Mouse (Mus musculus): ENCODE measurements at regions not wholly inside any gene's neighbourhood (a gene's known extent, or its start where the extent isn't known, plus 50 kb on each side); places are given as distances from the start of the nearest gene placed in this dataset.

DNA sequence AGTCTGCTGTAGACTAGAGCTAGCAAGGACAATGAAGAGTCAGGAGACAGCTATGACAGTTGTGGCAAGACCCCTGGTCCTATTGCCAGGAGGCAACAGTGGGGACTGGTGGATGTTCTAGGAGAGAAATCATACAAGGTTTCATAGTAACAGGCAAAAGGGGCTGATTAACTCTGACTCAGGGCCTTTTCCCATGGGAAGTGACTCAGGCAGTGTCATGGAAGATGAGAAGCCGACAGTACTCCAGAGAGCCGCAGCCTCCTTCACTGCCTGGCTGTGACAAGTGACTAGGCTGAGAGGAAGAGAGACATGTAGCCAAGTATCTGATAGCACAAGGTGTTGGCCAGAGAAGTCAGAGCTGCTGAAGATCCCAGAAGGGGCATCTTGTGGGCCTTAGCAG is 145.3 kb upstream of the Haao start:
- no peak for ATAC-seq (ENCODE audit: low FRiP score, low read depth)
- Histone ChIP-seq H3K4me1 (peaks cover 52% of the 10 kb centered on the region), H3K27ac (no peak overlapping the region), H3K9ac (no peak overlapping the region), H3K36me3 (no peaks in the 10 kb centered on the region), H3K27me3 (no peaks in the 10 kb centered on the region), H3K4me3 (no peak overlapping the region), H3K4me2 (replicated peaks) (no peak overlapping the region), H3K9me3 (no peaks in the 10 kb centered on the region)
- 80% methylated on average over 2 of the region's 2 CpGs for WGBS

DNA sequence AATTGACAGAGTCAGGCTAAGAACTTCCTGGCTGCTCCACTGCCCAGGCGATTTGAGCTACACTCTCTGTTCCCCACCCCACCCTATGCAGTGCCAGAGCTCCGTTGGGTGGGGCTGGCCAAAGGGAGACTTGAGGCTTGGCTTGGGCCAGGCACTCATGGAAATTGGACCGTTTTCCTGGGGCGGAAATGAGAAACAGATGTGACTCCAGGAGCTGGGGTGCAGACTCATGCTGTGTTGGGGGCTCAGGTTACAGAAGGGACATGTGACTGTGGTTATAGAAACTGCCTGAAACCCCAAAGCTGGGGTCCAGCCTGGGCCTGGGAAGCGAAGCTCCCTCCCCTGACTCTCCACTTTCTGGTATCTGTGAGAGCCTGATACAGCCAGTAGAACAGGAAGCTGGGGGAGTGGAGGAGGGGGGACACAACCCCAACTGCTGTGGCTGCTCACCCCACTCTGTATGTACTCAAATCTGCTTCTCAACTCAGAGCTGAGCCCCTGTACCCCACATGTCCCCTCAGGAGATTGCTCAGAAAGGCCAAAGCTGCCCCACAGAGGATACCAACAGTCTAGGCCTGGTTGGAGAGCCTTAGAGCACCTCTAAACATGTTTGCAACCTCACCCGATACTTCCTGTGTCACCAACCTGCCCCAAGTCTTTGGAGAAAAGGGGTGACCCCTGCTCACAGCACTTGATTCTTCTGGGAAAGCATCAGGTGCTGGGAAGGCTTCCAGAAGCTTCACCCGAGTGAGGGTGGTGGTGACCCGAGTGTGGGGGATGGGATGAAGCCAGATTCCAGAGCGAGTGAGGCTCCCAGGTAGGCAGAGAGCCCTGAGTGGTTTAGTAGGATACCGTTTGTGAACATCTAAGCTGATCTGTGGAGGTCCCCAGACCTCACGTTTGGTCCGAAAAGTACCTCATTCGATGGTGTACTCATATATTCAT is 142.9 kb upstream of the Haao start:
- 33% methylated on average over 13 of the region's 13 CpGs for WGBS
- H3K9ac ChIP-seq = peak overlapping the region; percentile 48
- no peak overlapping the region for H3K4me3 ChIP-seq

DNA sequence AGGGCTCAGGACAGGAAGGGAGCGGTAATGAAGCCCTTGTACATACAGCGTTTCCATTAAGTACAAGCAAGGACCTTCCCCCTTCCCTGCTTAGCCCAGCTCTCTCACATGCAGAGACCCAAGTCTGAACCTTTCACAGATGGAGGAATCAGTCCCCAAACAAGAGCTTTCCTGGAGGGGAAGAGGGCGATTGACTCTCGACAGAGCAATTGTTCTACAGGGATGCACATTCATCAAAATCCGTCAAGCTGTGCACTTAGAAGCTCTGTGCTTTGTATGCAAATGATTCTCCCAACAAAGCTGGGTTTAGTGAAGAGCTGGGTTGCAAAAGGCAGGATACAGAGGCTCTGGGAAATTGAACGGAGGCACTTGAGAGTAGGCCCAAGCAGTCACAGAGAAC is 141.1 kb upstream of the Haao start:
- Histone ChIP-seq H3K4me3 (no peak overlapping the region), H3K36me3 (no peaks in the 10 kb centered on the region), H3K9me3 (no peaks in the 10 kb centered on the region), H3K27me3 (no peaks in the 10 kb centered on the region), H3K27ac (peak overlapping the region; percentile 97), H3K4me2 (replicated peaks) (no peak overlapping the region), H3K9ac (no peak overlapping the region), H3K4me1 (peaks cover 89% of the 10 kb centered on the region)
- WGBS = 42% methylated on average over 6 of the region's 6 CpGs
- ATAC-seq (ENCODE audit: low FRiP score, low read depth) = no peak

More for the DNA sequence above, 142.9 kb upstream of the Haao start:
- ATAC-seq (ENCODE audit: low FRiP score, low read depth) = peak; percentile 94
- Histone ChIP-seq H3K4me1 (peaks cover 73% of the 10 kb centered on the region), H3K27me3 (no peaks in the 10 kb centered on the region), H3K4me2 (replicated peaks) (peak overlapping the region; percentile 38), H3K9me3 (no peaks in the 10 kb centered on the region), H3K36me3 (no peaks in the 10 kb centered on the region), H3K27ac (peak overlapping the region; percentile 97)

DNA sequence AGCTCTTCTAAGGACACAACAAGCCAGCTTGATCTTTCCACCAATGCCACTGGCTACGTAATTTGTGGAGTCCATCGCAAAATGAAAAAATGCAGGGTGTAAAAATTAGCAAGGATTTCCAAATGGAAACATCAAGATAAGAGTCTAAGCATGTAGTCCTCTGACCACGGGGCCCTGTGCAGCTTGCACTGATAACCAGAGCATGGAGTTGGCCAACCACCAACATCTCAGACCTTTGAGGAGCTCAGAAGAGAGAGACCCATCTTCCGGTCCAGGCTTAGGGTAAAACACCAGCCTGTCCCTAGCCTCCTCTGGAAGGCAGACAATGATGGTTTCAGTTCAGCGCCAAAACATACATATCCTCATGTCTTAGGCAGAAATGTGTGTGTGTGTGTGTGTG is 140.4 kb upstream of the Haao start:
- WGBS = 92% methylated on average over 5 of the region's 5 CpGs
- H3K27ac ChIP-seq = no peak overlapping the region
- H3K9ac ChIP-seq = no peak overlapping the region
- H3K27me3 ChIP-seq = no peaks in the 10 kb centered on the region
- H3K9me3 ChIP-seq = no peaks in the 10 kb centered on the region
- peaks cover 94% of the 10 kb centered on the region for H3K4me1 ChIP-seq
- H3K36me3 ChIP-seq = no peaks in the 10 kb centered on the region
- no peak overlapping the region for H3K4me2 ChIP-seq (replicated peaks)
- ATAC-seq (ENCODE audit: low FRiP score, low read depth) = no peak
- H3K4me3 ChIP-seq = no peak overlapping the region

DNA sequence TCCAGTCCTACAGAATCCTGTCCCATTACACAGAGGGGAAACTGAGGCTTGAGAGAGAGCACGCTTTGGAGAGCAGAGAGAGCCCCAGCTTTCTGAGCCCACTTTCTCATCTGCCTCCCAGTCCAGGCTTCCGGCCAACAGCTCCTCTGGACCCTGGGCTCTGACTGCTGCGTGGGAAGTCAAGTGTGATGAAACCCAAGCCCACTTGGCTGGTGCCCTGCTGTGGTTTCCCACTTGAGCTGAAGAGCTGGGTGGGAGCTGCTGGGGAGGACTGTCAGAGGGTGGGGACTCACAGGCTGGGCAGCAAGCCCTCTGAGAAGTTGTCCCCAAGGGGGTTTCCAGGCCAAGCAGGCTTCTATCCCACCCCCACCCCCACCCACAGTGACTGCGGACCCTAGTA is 139.9 kb upstream of the Haao start:
- Histone ChIP-seq H3K9ac (no peak overlapping the region), H3K36me3 (no peaks in the 10 kb centered on the region), H3K4me3 (no peak overlapping the region), H3K9me3 (no peaks in the 10 kb centered on the region), H3K27ac (peak overlapping the region; percentile 48; the same call in 1 of the 2 replicates), H3K27me3 (no peaks in the 10 kb centered on the region), H3K4me1 (peaks cover 94% of the 10 kb centered on the region), H3K4me2 (replicated peaks) (no peak overlapping the region)
- no peak for ATAC-seq (ENCODE audit: low FRiP score, low read depth)
- 81% methylated on average over 4 of the region's 4 CpGs for WGBS

DNA sequence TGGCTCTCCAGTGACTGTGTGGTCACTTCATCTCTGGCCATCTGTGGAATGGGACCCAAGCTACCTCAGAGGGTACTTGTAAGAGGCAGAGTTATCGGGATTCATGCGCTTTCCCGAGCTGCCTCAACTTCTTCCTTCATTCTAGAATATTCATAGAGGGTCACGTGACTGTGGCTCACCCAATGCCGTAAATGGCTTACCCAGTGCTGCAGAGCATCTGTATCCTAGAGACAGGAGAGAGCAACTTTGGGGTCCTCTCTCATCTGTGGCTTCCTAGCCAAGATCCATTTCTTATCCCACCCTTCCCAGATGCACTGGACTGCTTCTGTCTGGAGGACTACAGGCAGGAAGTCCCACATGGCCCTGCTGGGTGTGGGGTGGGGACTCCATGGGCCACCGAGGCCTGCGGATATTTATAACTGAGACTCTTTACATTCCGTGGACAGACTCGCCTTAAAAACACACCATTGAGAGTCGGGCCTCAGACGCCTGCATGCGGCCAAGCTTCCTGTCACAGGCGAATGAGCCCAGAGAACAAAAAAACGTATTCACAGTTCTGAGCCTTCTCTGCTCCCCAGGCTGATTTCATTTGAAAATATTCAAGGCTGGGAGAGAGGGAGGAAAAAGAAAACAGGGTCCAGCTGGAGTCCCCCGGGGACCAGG is 138.3 kb upstream of the Haao start:
- Histone ChIP-seq H3K4me1 (peaks cover 95% of the 10 kb centered on the region), H3K36me3 (no peaks in the 10 kb centered on the region), H3K27ac (peak overlapping the region; percentile 90), H3K4me2 (replicated peaks) (no peak overlapping the region), H3K27me3 (no peaks in the 10 kb centered on the region), H3K4me3 (no peak overlapping the region), H3K9ac (no peak overlapping the region), H3K9me3 (no peaks in the 10 kb centered on the region)
- WGBS = 37% methylated on average over 15 of the region's 15 CpGs
- ATAC-seq (ENCODE audit: low FRiP score, low read depth) = no peak

DNA sequence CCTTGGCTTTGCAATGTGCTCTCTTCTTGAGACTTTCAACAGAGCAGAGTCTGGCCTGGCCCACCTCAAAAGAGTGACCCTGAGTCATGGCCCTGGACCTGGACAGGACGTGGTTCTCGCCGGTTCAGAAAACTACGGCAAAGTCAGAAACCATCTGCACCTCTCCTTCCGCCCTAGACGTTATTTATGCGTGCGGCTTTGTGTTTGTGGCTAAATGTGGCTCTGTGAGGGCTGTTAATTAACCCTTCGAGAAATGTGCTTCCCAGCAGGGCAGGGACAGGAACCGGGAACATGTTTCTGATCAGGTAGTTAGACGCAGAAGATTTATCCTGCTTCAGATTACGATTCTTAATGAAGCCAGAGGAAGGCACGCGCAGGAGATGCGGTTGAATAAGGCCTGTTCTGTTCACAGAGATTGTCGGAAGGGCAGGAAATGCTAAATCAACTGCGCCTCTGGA is 137.6 kb upstream of the Haao start:
- no peak for ATAC-seq (ENCODE audit: low FRiP score, low read depth)
- H3K9me3 ChIP-seq = no peaks in the 10 kb centered on the region
- H3K27me3 ChIP-seq = no peaks in the 10 kb centered on the region
- H3K27ac ChIP-seq = peak overlapping the region; percentile 90
- WGBS = 17% methylated on average over 17 of the region's 17 CpGs
- H3K9ac ChIP-seq = peak overlapping the region; percentile 43; the same call in 1 of the 2 replicates
- H3K4me2 ChIP-seq (replicated peaks) = no peak overlapping the region
- H3K36me3 ChIP-seq = no peaks in the 10 kb centered on the region
- H3K4me3 ChIP-seq = no peak overlapping the region
- peaks cover 94% of the 10 kb centered on the region for H3K4me1 ChIP-seq

DNA sequence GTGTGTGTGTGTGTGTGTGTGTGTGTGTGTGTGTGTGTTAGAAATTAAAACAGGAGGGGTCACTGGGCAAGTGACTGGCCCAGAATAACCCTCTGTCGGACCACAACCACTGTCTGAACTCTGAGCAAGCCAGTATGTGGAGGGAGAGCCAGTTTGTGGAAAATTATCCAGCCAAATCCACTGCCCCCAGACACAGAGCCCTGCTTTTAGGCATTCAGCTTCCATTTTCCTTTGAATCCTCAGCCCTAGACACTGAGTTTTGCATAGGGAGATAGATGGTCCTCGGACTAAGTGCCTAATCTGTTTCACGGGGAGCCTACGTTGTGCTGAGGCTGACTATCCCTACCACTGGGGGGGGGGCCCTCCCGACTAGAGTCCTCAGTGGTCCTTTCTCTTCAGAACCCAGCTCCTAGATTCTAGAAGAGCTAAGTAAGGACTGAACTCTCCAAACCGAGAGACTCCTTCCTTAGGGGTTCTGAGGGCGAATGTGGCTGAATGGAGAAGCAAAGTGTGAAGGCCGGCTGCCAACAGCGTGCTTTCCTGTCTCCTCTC is 136.2 kb upstream of the Haao start:
- Histone ChIP-seq H3K9ac (no peak overlapping the region), H3K9me3 (no peaks in the 10 kb centered on the region), H3K27me3 (no peaks in the 10 kb centered on the region), H3K36me3 (no peaks in the 10 kb centered on the region), H3K4me3 (no peak overlapping the region), H3K4me1 (peaks cover 94% of the 10 kb centered on the region), H3K4me2 (replicated peaks) (no peak overlapping the region), H3K27ac (peak overlapping the region; percentile 90)
- peak; percentile 11; the same call in 1 of the 2 replicates for ATAC-seq (ENCODE audit: low FRiP score, low read depth)
- WGBS = 91% methylated on average over 9 of the region's 9 CpGs

DNA sequence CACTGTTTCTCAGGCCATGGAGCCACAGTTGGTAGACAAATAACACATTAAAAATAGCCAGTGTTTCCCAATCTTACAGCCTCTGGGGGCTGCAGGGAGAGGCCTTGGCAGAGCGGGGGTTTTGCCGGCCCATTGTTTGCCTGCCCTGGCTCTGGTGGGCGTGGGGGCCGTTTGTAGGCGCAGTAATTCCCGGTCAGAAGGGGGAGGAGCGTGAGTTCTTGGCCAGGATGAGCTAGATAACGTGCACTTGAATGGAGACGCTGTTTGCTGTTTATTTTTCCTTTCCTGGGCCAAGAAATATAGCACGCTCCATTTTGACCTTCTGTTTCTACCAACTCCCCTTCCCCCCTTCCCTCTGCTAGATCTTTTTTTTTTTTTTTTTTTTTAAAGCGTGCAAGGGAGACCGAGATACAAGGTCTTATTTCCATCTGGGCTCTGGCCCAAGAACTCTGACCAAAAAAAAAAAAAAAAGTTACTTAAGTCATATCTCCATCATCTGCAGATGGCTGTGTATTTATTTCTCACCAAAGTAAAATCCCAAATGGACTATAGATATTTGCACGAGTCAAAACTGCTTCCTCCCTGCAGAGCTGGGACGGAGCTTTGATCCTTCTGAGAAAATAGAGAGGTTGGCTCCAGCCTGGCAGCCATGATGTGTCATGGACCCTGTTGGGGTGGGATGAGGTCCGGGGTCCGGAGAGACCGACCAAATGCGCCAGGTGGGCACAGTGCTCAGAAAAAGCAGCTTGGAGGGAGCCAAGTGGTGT is 135.5 kb upstream of the Haao start:
- Histone ChIP-seq H3K27me3 (no peaks in the 10 kb centered on the region), H3K4me1 (peaks cover 93% of the 10 kb centered on the region), H3K9me3 (no peaks in the 10 kb centered on the region), H3K4me2 (replicated peaks) (no peak overlapping the region), H3K4me3 (no peak overlapping the region), H3K9ac (no peak overlapping the region), H3K36me3 (no peaks in the 10 kb centered on the region), H3K27ac (peak overlapping the region; percentile 90)
- WGBS = 29% methylated on average over 18 of the region's 18 CpGs
- ATAC-seq (ENCODE audit: low FRiP score, low read depth) = peak; percentile 52

DNA sequence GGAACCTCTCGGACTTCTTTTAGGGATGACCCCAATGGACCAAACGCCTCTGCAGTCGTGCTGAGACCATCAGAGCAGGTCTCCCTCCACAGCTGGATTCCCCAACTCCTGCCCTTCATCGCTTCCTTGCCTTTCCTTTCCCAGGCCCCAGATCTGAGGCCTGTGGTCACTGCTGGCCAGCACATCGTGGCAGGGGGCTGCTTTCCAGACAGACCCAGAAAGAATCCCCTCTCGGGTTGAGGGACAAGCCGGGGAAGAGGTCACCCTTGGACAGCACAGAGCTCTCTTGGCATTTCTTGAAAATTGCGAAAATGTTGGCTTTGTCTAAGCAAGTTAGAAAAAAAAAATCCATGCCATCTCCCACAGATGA is 134.9 kb upstream of the Haao start:
- no peaks in the 10 kb centered on the region for H3K36me3 ChIP-seq
- WGBS = 56% methylated on average over 8 of the region's 8 CpGs
- no peak overlapping the region for H3K4me3 ChIP-seq
- H3K27me3 ChIP-seq = no peaks in the 10 kb centered on the region
- H3K27ac ChIP-seq = peak overlapping the region; percentile 89
- peaks cover 93% of the 10 kb centered on the region for H3K4me1 ChIP-seq
- ATAC-seq (ENCODE audit: low FRiP score, low read depth) = no peak
- no peaks in the 10 kb centered on the region for H3K9me3 ChIP-seq
- no peak overlapping the region for H3K4me2 ChIP-seq (replicated peaks)
- H3K9ac ChIP-seq = no peak overlapping the region

DNA sequence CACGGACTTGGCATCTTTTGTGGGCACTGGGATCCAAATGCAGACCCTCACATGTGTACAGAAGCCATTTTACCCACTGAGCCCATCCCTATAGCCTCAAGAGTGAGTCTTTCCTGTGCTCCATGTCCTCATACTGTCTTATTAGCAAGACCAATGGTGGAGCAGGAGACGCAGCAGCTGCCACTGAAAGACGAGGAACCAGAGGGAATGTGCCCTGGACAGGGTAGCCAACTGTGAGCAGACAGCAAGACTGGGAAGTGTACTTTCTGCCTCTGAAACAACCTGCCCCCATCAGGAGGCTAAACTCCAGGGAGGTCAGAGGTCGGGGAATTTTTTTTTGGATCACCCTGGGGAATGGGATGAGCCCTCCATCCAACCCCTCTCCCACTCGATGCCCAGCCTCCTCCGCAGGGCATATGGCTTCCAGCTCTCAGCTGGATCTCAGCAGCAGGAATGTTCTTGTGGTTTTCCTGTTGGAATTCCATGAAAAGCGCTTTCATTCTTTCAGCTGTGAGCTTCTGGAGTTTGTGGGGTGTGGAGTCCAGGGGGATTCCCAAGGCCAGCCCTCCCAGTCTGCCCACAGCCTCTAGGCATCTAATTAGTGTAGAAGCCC is 131.2 kb upstream of the Haao start:
- ATAC-seq (ENCODE audit: low FRiP score, low read depth) = peak; percentile 37; the same call in 1 of the 2 replicates
- H3K4me1 ChIP-seq = peaks cover 69% of the 10 kb centered on the region
- 32% methylated on average over 7 of the region's 7 CpGs for WGBS
- no peak overlapping the region for H3K4me3 ChIP-seq
- no peaks in the 10 kb centered on the region for H3K36me3 ChIP-seq
- H3K27ac ChIP-seq = peak overlapping the region; percentile 74; the same call in 1 of the 2 replicates
- peak overlapping the region; percentile 21; the same call in 1 of the 2 replicates for H3K4me2 ChIP-seq (replicated peaks)
- no peak overlapping the region for H3K9ac ChIP-seq
- no peaks in the 10 kb centered on the region for H3K27me3 ChIP-seq
- no peaks in the 10 kb centered on the region for H3K9me3 ChIP-seq

Measured in limb, embryonic 13.5 days (tissue).